Mouse (Mus musculus) left cerebral cortex, adult 11 months (tissue): ENCODE measurements around the gene Arid1a.
"Not testable (repeated sequence)": the region's sequence is repeated elsewhere in the genome, so short reads cannot be mapped to it uniquely, and the experiment has no call there.

ENCODE experiments used
- DNase-seq: peaks from one replicate; pipeline ENCODE4 v3.0.0; 2022; ENCODE audit warnings: low spot score

The Arid1a gene

GRCm38 (mm10) chr4:133651986-133652385 is 104.6 kb downstream of the Arid1a start:
- DNase-seq, result no peak

- no peak for DNase-seq
These were observed 105.1 kb downstream of the Arid1a start for GRCm38 (mm10) chr4:133651445-133651844.

GRCm38 (mm10) chr4:133649989-133650699 is 106.4 kb downstream of the Arid1a start, which contains the start of gene Zdhhc18:
Gene Zdhhc18 (minus strand): TSS chr4:133650154.
- DNase-seq, result no peak

GRCm38 (mm10) chr4:133649464-133649863 is 107.1 kb downstream of the Arid1a start:
- DNase-seq, result not testable (repeated sequence)

- DNase-seq, result no peak
These were observed 110.9 kb downstream of the Arid1a start for GRCm38 (mm10) chr4:133645680-133646079.

DNA sequence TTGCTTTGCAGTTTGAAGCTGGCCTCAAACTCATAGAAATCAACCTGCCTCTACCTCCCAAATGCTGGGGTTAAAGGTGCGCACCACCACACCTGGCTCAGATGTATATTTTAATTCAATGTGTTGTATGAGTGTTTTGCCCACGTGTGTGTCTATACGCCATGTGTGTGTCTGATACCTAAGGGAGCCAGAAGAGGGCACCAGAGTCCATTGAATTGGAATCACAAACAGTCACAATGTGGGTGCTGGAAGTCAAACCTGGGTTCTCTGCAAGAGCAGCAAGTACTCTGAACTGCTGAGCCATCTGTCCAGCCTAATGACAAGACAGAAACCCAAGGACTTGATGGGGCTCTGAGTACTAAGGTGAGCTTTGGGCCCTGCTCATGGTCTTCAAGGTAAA is 111.4 kb downstream of the Arid1a start:
- no peak for DNase-seq

DNA sequence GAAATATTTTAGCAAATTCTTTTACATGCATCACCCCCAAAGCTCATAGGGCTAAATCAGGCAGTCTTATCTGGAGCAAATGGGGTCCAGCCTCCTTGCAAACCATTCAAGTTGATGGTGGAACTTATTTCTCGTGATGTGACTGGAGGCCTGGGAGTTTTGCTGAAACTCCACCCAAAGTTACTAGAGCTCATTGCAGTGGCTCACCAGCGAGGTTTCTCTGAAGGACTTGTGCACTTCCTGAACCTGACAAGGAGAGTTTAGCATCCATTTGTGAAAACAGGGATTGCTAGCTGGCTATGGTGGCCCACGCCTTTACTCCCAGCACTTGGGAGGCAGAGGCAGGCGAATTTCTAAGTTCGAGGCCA is 122.5 kb downstream of the Arid1a start:
- DNase-seq, result no peak

- peak; percentile 74 for DNase-seq
These were observed 123.1 kb downstream of the Arid1a start for GRCm38 (mm10) chr4:133633332-133634042.

GRCm38 (mm10) chr4:133632483-133633327 is 123.9 kb downstream of the Arid1a start:
- DNase-seq, result no peak

DNA sequence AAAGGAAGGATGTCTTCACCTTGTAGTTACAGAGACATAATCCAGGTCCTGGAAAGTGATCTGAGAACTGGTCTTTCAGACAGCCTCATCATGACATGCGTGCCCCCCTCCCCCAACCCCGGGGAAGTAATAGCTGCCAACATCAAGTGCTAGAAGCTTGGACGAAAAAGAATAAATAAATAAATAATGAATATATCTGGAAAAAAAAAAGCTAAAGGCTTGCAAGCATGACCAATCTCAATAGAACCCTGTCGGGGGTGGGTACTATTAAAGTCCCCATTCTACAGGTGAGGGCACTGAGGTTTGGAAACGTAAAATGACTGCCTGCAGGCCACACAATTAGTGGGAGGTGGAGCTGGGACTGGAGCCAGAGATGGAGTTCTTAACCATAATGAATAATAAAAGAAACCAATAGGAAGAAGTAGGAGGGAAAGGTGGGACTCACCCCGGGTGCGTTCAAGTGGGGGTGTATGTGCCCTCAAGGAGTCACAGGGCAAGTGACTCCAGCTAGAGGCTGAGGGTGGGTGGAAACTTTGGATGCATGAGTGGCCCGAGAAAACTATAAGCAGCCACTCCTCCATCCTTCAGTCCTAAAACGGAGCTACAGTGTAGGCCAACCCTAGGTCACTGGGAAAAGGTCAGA is 124.7 kb downstream of the Arid1a start:
- no peak for DNase-seq

- no peak for DNase-seq
These were observed 125.3 kb downstream of the Arid1a start for GRCm38 (mm10) chr4:133631071-133631768.

- DNase-seq, result no peak
These were observed 126.1 kb downstream of the Arid1a start for GRCm38 (mm10) chr4:133630326-133630920.

- DNase-seq, result no peak
These were observed 127.4 kb downstream of the Arid1a start for GRCm38 (mm10) chr4:133629191-133629590.
